Mouse (Mus musculus): ENCODE results near the gene Musk.

Musk gene

GRCm38 (mm10) chr4:58314942-58315508, 29.3 kb downstream of the Musk start:
- no peak for DNase-seq (ENCODE audit: low spot score in 2 of 2)

- DNase-seq (ENCODE audit: low spot score in 2 of 2), result no peak
Observed at GRCm38 (mm10) chr4:58317536-58317935, 31.8 kb downstream of the Musk start.

DNA sequence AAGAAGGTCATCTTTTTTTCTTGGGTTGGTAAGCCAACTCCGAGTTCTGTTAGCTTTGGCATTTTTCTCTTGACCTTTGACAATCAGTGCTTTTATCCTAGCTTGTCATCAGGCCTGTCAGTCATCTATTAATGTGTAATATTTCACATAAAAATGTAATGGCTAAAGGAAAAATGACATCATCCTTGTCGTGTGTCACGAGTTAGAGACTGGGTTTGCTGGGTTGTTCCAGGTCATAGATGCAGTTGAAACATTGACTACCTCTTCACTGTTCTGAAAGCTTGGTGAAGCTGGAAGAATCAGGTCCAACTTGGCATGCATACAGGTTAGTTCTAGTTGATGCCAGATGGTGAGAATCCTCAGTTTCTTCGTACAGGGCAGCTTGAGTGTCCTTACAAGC, 34.5 kb downstream of the Musk start:
- no peak for DNase-seq (ENCODE audit: low spot score in 2 of 2)

GRCm38 (mm10) chr4:58326746-58327145, 41.0 kb downstream of the Musk start:
- no peak for DNase-seq (ENCODE audit: low spot score in 2 of 2)

GRCm38 (mm10) chr4:58328231-58328630, 42.5 kb downstream of the Musk start:
- DNase-seq (ENCODE audit: low spot score in 2 of 2), result no peak

GRCm38 (mm10) chr4:58330016-58330415, 44.3 kb downstream of the Musk start:
- DNase-seq (ENCODE audit: low spot score in 2 of 2), result no peak

DNA sequence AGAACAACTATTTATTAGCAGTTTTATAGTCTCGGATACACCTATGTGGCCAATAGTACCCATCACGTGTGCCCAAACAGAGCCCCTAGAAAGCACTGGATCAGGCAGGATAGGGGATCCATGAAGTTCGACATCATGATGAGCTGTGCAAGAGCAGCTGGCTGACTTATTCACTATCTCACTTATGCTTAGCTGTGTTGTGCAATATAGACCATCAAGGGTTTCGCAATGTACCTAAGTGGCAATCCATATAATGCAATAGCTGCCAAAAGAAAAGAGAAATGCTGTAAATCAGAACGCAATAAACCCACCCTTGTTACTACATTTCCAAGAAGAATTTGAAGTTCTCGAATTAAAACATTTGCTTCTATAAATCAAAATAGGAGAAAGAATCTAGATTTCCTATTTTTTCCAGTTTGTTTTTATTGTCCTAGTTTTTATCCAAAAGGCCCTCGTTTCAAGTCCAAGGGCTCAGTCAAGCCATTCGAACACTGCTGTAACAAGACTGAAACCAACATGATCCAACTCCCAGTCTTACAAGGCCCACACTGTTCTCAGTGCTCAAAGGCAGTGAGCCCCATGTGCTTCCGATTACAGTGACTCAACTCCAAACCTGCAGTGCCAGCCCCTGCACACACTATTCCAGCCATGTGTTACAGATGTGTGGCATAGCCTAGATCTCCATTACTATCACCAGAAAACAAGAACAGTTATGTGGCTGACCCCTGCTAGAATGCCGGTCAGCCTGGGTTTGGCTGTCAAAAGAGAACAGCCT, 45.3 kb downstream of the Musk start:
- peak in 1 of 2 experiments; percentile 16 for DNase-seq (ENCODE audit: low spot score in 2 of 2)

DNA sequence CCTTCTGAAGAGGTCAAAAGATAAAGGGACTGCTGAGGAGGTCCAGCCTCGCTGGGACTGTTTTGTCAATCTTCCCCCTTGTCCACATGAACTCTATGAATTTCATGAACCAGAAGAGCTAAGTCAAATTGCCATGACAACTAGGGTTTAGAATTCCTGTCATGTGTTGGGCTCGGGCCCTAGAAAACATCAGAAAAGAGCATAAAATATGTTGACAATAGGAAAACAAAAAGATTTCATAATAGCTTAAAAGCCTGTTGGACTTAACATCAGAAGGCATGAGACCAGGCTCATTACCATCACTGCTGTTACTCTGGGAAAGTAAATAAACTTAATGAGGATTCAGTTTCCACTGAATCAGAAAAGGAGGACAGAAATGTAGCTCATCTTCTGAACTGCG, 46.6 kb downstream of the Musk start:
- DNase-seq (ENCODE audit: low spot score in 2 of 2), result no peak

- no peak for DNase-seq (ENCODE audit: low spot score in 2 of 2)
Observed at GRCm38 (mm10) chr4:58336227-58336626, 50.5 kb downstream of the Musk start.

DNA sequence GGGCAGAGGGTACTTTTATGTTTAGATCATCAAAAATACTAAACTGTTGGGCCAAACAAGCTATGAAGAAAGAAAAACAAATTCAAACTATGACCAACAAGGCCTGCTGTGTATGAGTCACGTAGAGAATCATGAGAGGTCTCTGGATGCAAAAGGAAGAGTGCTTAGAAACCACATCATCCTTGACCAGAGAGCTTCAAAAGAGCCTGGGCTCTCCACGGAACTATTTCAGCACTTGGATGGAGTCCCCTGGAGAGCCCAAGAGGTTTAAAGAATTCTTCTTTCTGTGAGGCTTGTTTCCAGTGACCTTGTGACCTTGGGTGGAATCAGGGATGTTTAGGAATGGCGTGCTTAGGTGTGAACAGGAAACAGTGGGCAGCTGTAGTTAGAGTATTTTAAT, 53.5 kb downstream of the Musk start:
- DNase-seq (ENCODE audit: low spot score in 2 of 2), result no peak

DNA sequence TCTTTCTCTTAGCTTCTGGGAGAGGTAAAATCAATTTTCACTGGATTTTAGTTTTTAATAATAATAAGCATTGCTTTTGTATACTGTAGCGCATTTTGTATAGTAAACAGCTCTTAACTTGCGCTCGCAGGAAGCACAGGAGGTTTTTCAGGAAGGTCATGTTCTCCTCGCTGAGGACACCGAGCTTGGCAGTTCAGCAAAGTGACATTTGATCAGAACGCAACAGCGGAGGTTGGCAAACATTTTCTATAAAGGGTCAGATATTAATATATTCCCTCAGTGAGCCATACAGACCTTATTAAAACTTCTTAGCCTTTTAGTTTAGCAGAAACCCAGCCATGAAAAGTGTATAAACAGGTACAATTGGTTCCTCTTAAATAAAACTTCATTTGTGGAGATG, 64.4 kb downstream of the Musk start:
- DNase-seq (ENCODE audit: low spot score in 2 of 2), result no peak

- no peak for DNase-seq (ENCODE audit: low spot score in 2 of 2)
Observed at GRCm38 (mm10) chr4:58351165-58351564, 65.4 kb downstream of the Musk start.

GRCm38 (mm10) chr4:58351590-58351989, 65.8 kb downstream of the Musk start:
- no peak for DNase-seq (ENCODE audit: low spot score in 2 of 2)

- DNase-seq (ENCODE audit: low spot score in 2 of 2), result no peak
Observed at GRCm38 (mm10) chr4:58358996-58359395, 73.2 kb downstream of the Musk start.

GRCm38 (mm10) chr4:58365321-58365720, 79.6 kb downstream of the Musk start:
- DNase-seq (ENCODE audit: low spot score in 2 of 2), result no peak

DNA sequence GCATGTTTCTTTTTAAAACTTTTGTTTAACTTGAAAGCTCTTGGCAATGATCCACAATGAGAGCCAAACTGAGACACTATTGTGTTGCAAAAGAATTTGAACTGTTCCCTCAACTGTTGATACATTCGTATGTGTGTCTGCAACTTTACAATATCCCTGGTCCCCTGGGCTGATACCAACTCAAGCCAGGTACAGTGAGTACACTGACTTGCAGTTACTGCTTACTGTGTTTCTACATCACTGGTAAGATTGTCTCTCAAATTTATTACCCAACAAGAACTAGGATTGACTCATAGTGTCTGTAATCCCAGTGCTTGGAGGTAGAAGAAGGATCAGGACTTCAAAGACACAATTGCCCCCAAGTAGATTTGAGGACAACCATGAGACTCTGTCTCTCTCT, 85.3 kb downstream of the Musk start:
- no peak for DNase-seq (ENCODE audit: low spot score in 2 of 2)

DNA sequence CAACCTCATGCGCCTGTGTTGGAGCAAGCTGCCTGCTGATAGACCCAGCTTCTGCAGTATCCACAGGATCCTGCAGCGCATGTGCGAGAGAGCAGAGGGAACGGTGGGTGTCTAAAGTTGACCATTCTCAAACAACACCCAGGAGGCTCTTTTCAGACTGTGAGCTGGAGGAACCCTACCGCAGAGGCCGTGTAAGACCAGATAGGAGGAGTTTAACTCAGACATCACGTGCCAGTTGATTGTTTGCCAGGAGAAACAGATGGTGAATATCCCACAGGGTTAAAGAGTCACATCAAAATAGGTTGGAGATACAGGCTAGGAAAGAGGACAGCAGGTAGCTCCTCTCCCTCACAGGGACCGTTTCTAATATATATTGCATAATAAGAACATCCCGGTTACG, 87.8 kb downstream of the Musk start:
- DNase-seq (ENCODE audit: low spot score in 2 of 2), result no peak

DNA sequence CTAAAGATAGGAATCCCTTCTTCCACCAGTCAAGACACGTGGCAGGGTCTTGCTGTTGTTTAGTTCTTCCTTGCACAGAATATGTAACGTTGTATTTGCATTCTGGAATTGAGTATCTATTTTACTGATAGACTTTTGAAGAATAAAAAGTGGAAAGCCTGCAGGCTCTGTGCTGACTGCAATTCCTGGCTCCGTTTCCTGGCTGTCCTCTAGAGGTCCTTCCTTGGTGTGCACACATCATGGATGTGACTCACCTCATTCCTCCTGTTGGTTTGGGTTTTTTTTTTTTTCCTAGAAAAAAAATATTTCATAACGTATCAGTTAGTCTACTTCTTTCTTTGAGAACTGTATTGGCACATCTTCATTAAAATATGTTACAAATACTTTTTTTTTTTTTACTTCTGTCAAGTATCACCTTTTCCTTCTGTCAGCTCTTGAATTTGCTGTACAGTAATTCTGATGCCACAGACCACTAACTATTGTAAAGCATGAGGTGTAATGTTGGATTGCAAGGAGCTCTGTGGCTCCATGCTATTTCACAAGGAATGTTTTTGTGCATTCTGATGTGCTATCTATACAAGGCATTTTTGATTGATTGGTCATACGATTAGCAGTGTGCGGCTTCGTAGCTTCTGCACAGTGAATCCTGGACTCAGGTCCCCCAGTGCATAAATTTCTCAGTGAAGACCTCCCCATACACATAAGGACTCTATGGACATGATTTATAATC, 88.5 kb downstream of the Musk start:
- peak in 1 of 2 experiments; percentile 43 for DNase-seq (ENCODE audit: low spot score in 2 of 2)

GRCm38 (mm10) chr4:58379186-58379585, 93.4 kb downstream of the Musk start:
- no peak for DNase-seq (ENCODE audit: low spot score in 2 of 2)

- peak in 1 of 2 experiments; percentile 28 for DNase-seq (ENCODE audit: low spot score in 2 of 2)
Observed at GRCm38 (mm10) chr4:58400861-58401341, 115.1 kb downstream of the Musk start.

DNA sequence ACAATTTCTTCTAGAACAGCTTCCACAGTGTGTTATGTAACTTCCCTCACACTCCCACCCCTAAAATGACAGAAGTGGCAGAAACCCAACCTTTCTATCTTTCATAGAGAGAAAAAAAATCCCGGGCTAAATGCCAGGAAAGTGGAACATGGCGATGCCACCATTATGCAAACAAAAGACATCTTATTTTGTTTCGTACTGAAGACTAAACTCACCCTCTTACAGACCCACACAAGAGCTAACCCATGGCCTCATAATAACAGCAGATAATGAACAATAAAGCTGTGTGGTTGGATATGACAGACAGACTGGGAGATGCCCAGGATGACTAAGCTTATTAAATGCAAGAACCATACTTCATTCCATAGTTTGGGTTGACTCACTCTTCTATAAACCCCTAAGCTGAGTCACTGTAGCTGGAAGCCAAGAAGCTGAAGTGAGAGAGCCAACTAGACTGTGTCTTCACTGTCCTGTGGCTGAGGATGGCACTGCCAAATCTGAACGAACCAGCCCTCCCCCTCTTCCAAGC, 116.3 kb downstream of the Musk start:
- DNase-seq (ENCODE audit: low spot score in 2 of 2), result no peak
